Mouse (Mus musculus): ENCODE measurements at regions not wholly inside any gene's neighbourhood (a gene's known extent, or its start where the extent isn't known, plus 50 kb on each side); places are given as distances from the start of the nearest gene placed in this dataset.

DNA sequence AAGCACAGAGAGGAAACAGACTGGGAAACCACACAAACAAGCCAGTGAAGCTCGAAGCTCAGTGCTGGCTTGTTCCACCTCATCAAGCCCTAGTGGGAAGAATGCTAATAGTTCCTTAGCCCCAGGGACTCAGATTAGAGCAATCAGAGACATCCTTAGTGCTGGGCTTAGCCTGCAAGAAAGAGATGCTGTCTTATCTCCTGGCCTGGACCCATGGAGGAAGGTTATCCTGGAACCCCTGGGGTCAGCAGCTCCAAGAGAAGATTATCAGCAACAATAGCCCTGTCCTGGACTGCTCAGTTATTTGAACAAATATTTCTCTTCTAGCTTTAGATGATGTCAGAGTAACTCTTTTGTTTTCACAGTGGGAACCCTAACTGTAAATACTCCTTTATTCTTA, 112.8 kb upstream of the Prkg2 start:
- TF ChIP-seq POLR2A (IDR thresholded peaks at IDR 0.05; ENCODE audit: insufficient read depth, low read depth, low read length) (no peak), CTCF (IDR thresholded peaks at IDR 0.05) (no peak), EP300 (IDR thresholded peaks at IDR 0.05; ENCODE audit: insufficient read depth, low read depth, low read length) (no peak)

Data from heart, adult 2 months (tissue).